Mouse (Mus musculus): Measurements from ENCODE around the gene Sema5b. TPM values are rescaled to one million over a fixed set of nuclear protein-coding genes. Genes with fewer than 3 reads are reported as not detected.

Sema5b gene
- polyA plus RNA-seq, 1 experiment from 2014 or later: 27.7 TPM

DNA sequence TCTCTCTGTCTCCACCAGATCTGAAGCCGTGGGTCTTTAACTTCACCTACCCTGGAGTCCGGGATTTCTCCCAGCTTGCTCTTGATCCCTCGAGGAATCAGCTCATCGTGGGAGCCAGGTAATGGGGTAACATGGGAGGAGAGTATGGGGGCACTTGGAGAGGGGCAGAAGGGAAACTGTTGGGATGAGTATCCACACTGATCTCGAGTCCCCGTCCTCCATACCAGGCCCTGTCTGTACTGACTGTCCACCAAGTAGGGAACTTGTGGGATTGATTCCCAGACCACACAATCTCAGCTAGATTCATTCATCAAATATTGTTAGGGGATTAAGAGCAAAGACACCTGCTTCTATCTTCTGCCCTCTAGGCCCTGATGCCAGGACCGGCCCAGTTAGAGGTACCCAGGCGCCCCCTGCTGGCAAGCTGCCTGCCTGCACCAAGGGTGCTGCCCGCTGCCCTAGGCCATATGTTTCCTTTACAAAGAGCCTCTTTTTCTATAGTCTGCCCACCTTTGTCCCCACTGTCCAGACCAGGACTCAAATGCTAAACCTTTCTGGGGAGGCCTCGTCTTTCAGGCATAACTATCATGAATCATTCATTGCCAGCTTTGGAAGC lies 87.2 kb downstream of the Sema5b start:
- no peak overlapping the region for H3K9ac ChIP-seq
- H3K27ac ChIP-seq: no peak overlapping the region
- H3K9me3 ChIP-seq: no peaks in the 10 kb centered on the region
- no peaks in the 10 kb centered on the region for H3K27me3 ChIP-seq (replicated peaks)
- no peaks in the 10 kb centered on the region for H3K36me3 ChIP-seq (replicated peaks)
- no peak overlapping the region for H3K4me2 ChIP-seq
- 0 out of 2 replicates have a peak, but pooled peaks have one; percentile 53 for ATAC-seq (replicated peaks)
- H3K4me3 ChIP-seq: no peak overlapping the region
- peaks cover 22% of the 10 kb centered on the region for H3K4me1 ChIP-seq
- 37% methylated on average over 10 of the region's 10 CpGs for WGBS

- H3K4me1 ChIP-seq: peaks cover 2% of the 10 kb centered on the region
- ATAC-seq (replicated peaks): no peak
- no peaks in the 10 kb centered on the region for H3K36me3 ChIP-seq (replicated peaks)
- no peaks in the 10 kb centered on the region for H3K9me3 ChIP-seq
- no peak overlapping the region for H3K4me3 ChIP-seq
- H3K4me2 ChIP-seq: no peak overlapping the region
- H3K27ac ChIP-seq: no peak overlapping the region
- 65% methylated on average over 16 of the region's 16 CpGs for WGBS
- H3K27me3 ChIP-seq (replicated peaks): no peaks in the 10 kb centered on the region
- H3K9ac ChIP-seq: no peak overlapping the region
Observed at GRCm38 (mm10) chr16:35630470-35631183, 89.7 kb downstream of the Sema5b start.

DNA sequence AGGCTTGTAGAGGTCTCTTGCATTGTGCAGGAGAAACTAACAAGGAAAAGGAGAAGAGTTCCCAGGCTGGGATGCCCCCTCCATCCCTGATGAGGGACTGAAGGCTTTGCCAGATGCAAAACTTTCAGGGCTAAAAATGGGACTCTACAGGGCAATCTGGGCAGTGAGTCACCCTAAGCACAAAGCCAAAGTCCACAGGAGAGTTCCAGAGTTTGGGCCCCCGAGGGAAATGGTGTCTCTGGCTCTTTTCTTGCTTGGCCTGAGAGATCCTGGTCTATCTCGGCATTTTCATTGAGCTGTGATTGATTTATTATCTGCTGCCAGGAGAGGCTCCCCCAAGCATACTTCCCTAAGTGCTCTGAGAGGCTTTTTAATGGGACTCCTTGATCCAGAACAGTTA lies 92.1 kb downstream of the Sema5b start:
- H3K36me3 ChIP-seq (replicated peaks): no peaks in the 10 kb centered on the region
- no peak overlapping the region for H3K9ac ChIP-seq
- no peaks in the 10 kb centered on the region for H3K9me3 ChIP-seq
- H3K27ac ChIP-seq: no peak overlapping the region
- no peak overlapping the region for H3K4me2 ChIP-seq
- no peaks in the 10 kb centered on the region for H3K27me3 ChIP-seq (replicated peaks)
- WGBS: 70% methylated on average over 2 of the region's 2 CpGs
- H3K4me3 ChIP-seq: no peak overlapping the region
- no peak for ATAC-seq (replicated peaks)
- H3K4me1 ChIP-seq: no peaks in the 10 kb centered on the region

GRCm38 (mm10) chr16:35634971-35635370 lies 94.0 kb downstream of the Sema5b start:
- no peak overlapping the region for H3K27ac ChIP-seq
- WGBS: 57% methylated on average over 4 of the region's 4 CpGs
- no peak overlapping the region for H3K4me3 ChIP-seq
- H3K4me2 ChIP-seq: no peak overlapping the region
- no peaks in the 10 kb centered on the region for H3K4me1 ChIP-seq
- H3K9me3 ChIP-seq: no peaks in the 10 kb centered on the region
- no peaks in the 10 kb centered on the region for H3K36me3 ChIP-seq (replicated peaks)
- H3K27me3 ChIP-seq (replicated peaks): no peaks in the 10 kb centered on the region
- no peak for ATAC-seq (replicated peaks)
- H3K9ac ChIP-seq: no peak overlapping the region

GRCm38 (mm10) chr16:35639505-35639904 lies 98.6 kb downstream of the Sema5b start:
- no peak overlapping the region for H3K27ac ChIP-seq
- no peaks in the 10 kb centered on the region for H3K36me3 ChIP-seq (replicated peaks)
- H3K9ac ChIP-seq: no peak overlapping the region
- WGBS: 91% methylated on average over 3 of the region's 3 CpGs
- no peaks in the 10 kb centered on the region for H3K4me1 ChIP-seq
- no peak overlapping the region for H3K4me3 ChIP-seq
- no peaks in the 10 kb centered on the region for H3K9me3 ChIP-seq
- H3K27me3 ChIP-seq (replicated peaks): no peaks in the 10 kb centered on the region
- H3K4me2 ChIP-seq: no peak overlapping the region
- no peak for ATAC-seq (replicated peaks)

GRCm38 (mm10) chr16:35648862-35649261 lies 107.9 kb downstream of the Sema5b start:
- Histone ChIP-seq H3K9me3 (no peaks in the 10 kb centered on the region), H3K4me2 (no peak overlapping the region), H3K36me3 (replicated peaks) (no peaks in the 10 kb centered on the region), H3K27ac (no peak overlapping the region), H3K4me3 (no peak overlapping the region), H3K27me3 (replicated peaks) (no peaks in the 10 kb centered on the region), H3K9ac (no peak overlapping the region), H3K4me1 (no peaks in the 10 kb centered on the region)
- ATAC-seq (replicated peaks): no peak
- WGBS: 86% methylated on average over 4 of the region's 4 CpGs

DNA sequence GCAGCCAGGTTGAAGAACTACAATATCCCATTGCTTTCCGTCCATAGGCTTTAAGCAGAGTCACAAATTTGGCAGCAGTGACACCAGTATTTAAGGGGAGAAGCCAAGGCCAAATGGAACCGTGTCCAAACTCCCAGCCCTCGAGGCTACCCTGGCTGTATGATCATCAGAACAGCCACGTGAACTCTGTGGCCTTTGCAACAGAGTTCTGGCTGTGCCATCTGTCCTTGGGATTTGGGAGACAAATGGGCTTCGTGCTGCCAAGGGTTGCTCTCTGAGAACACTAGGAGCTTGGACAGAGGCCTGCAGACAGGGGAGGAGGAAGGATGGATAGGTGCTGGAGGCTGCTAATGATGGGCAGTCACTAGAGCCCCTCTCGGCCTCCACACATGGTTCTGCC lies 111.3 kb downstream of the Sema5b start:
- Histone ChIP-seq H3K4me2 (no peak overlapping the region), H3K27ac (no peak overlapping the region), H3K27me3 (replicated peaks) (no peaks in the 10 kb centered on the region), H3K36me3 (replicated peaks) (no peaks in the 10 kb centered on the region), H3K4me1 (no peaks in the 10 kb centered on the region), H3K9ac (no peak overlapping the region), H3K9me3 (no peaks in the 10 kb centered on the region), H3K4me3 (no peak overlapping the region)
- WGBS: 68% methylated on average over 6 of the region's 6 CpGs
- ATAC-seq (replicated peaks): no peak

DNA sequence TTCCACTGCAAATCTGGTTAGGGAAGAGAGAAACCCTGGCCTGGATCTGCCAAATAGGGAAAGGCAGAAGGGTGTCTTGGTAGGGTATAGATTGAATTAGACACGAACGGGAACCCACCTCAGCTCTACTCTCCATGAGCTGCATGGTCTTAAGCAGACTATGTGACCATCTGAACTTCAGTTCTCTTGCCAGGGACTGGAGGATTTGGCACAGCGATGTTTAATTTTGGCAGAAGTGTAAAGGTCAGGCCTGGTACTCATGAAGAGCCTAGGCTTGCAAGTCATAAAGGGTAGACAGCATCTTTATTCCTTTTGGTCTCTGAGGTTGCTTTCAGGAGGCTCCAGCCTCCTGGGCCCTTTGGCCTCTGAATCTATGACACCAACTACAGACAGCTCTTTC lies 111.8 kb downstream of the Sema5b start:
- Histone ChIP-seq H3K27me3 (replicated peaks) (no peaks in the 10 kb centered on the region), H3K4me3 (no peak overlapping the region), H3K9ac (no peak overlapping the region), H3K4me1 (no peaks in the 10 kb centered on the region), H3K36me3 (replicated peaks) (no peaks in the 10 kb centered on the region), H3K4me2 (no peak overlapping the region), H3K9me3 (no peaks in the 10 kb centered on the region), H3K27ac (no peak overlapping the region)
- 90% methylated on average over 3 of the region's 3 CpGs for WGBS
- no peak for ATAC-seq (replicated peaks)

DNA sequence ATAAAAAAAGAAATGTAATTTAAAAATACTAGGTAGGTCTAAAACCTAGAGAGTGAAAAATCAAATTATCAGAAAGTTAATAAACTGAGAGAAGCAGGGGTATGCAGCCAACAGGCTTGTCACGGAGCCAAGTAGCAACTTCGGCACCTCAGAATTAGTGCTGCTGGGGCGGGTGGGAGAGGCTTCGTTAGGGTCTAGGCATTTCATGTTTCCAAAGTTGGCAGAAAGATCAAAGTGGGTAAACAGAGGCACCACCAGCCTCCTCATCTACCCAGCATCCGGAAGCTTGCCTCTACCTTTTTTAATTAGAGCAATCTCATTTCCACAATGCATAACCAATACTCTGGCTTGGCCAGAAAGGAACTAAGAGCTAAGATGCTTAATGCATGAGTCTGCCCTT lies 113.0 kb downstream of the Sema5b start:
- 81% methylated on average over 5 of the region's 5 CpGs for WGBS
- ATAC-seq (replicated peaks): no peak
- H3K9me3 ChIP-seq: no peaks in the 10 kb centered on the region

DNA sequence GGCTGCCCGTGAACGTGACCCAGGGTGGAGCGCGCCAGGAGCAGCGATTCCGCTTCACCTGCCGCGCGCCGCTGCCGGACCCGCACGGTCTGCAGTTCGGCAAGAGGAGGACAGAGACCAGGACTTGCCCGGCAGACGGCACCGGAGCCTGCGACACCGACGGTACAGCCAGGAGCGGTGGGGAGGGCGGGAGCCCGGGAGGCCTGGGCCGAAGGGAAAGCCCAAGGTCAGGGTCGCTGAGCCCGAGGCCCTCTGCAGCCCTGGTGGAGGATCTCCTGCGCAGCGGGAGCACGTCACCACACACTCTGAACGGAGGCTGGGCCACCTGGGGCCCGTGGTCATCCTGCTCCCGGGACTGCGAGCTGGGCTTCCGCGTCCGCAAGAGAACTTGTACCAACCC lies 119.3 kb downstream of the Sema5b start:
- Histone ChIP-seq H3K27me3 (replicated peaks) (peaks cover 11% of the 10 kb centered on the region), H3K4me3 (peak overlapping the region; percentile 21), H3K36me3 (replicated peaks) (0 out of 2 replicates have a peak, but pooled peaks cover 4% of the 10 kb centered on the region), H3K9ac (no peak overlapping the region), H3K4me2 (peak overlapping the region; percentile 40), H3K9me3 (no peaks in the 10 kb centered on the region), H3K27ac (no peak overlapping the region), H3K4me1 (no peaks in the 10 kb centered on the region; the same call in 1 of the 2 replicates)
- no peak for ATAC-seq (replicated peaks)
- WGBS: 36% methylated on average over 36 of the region's 36 CpGs

More for the DNA sequence above, 113.0 kb downstream of the Sema5b start:
- Histone ChIP-seq H3K27me3 (replicated peaks) (no peaks in the 10 kb centered on the region), H3K27ac (no peak overlapping the region), H3K36me3 (replicated peaks) (no peaks in the 10 kb centered on the region), H3K4me2 (no peak overlapping the region), H3K4me3 (no peak overlapping the region), H3K4me1 (no peaks in the 10 kb centered on the region), H3K9ac (no peak overlapping the region)

GRCm38 (mm10) chr16:35663831-35664414 lies 123.0 kb downstream of the Sema5b start:
- Histone ChIP-seq H3K36me3 (replicated peaks) (0 out of 2 replicates have a peak, but pooled peaks cover 4% of the 10 kb centered on the region), H3K27ac (no peak overlapping the region), H3K4me1 (no peaks in the 10 kb centered on the region; the same call in 1 of the 2 replicates), H3K4me3 (no peak overlapping the region), H3K27me3 (replicated peaks) (peaks cover 11% of the 10 kb centered on the region), H3K9me3 (no peaks in the 10 kb centered on the region), H3K4me2 (no peak overlapping the region), H3K9ac (no peak overlapping the region)
- 85% methylated on average over 9 of the region's 9 CpGs for WGBS
- no peak; the same call in 1 of the 2 replicates for ATAC-seq (replicated peaks)

DNA sequence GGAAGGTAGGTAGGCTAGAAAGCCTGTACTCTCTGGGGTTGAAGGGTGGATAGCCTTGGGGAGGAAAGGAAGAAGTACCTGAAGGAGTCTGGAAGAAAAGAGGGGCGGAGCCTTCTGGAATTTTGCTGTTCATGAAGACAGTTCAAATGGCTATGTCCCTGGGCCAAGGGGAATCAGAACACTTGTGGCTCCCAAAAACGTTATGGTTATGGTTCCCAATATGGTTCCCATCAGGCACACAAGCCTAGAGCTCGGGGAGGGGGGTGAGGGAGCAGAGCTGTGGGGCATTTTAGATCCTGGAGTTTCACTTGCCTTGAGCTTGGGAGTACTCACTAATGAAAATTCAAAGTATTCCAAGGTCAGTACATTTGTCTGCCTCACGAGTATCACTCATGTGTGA lies 123.9 kb downstream of the Sema5b start:
- Histone ChIP-seq H3K36me3 (replicated peaks) (0 out of 2 replicates have a peak, but pooled peaks cover 4% of the 10 kb centered on the region), H3K9me3 (no peaks in the 10 kb centered on the region), H3K4me3 (no peak overlapping the region), H3K27ac (no peak overlapping the region), H3K27me3 (replicated peaks) (peaks cover 5% of the 10 kb centered on the region), H3K9ac (no peak overlapping the region), H3K4me2 (no peak overlapping the region), H3K4me1 (no peaks in the 10 kb centered on the region; the same call in 1 of the 2 replicates)
- WGBS: 92% methylated on average over 4 of the region's 4 CpGs
- no peak for ATAC-seq (replicated peaks)
